Mouse (Mus musculus) liver, postnatal 0 days (tissue): ENCODE results near the gene Acaa1a. TPM values are rescaled to one million over a fixed set of nuclear protein-coding genes. Genes with fewer than 3 reads are reported as not detected.

Experiments used
- ATAC-seq: fragments of 200-750 bp; cut with Nextera tagmentation; 2 replicates; pipeline ENCODE4 v1.8.0; 2017; ENCODE audit warnings: mild to moderate bottlenecking, moderate library complexity
- DNase-seq: peaks from one replicate; pipeline ENCODE4 v3.0.0-alpha.2; 2016
- H3K27ac ChIP-seq: fragments of 300-500 bp; sonication (generic); 2 replicates; pipeline ENCODE4 v1.5.1; 2014; ENCODE audit warnings: antibody characterized with exemption, moderate library complexity, mild to moderate bottlenecking, low read depth
- H3K27me3 ChIP-seq: fragments of 300-500 bp; sonication (generic); 2 replicates; pipeline ENCODE4 v1.6.1; 2014; ENCODE audit warnings: low read length, control low read depth, mixed read lengths; ENCODE audit not compliant: insufficient read depth
- H3K36me3 ChIP-seq: fragments of 300-500 bp; sonication (generic); replicated peaks from 2 replicates; pipeline ENCODE4 v1.6.1; 2014; ENCODE audit warnings: mild to moderate bottlenecking, control low read depth, low read length, moderate library complexity, mixed read lengths; ENCODE audit not compliant: insufficient read depth
- H3K4me1 ChIP-seq: fragments of 300-500 bp; sonication (generic); 2 replicates; pipeline ENCODE4 v1.6.1; 2014; ENCODE audit warnings: antibody characterized with exemption, mild to moderate bottlenecking, control low read depth; ENCODE audit not compliant: insufficient read depth
- H3K4me2 ChIP-seq: fragments of 300-500 bp; sonication (generic); 2 replicates; pipeline ENCODE4 v1.6.1; 2014; ENCODE audit warnings: low read depth, mild to moderate bottlenecking, low read length, moderate library complexity, mixed read lengths
- H3K4me3 ChIP-seq: fragments of 300-500 bp; sonication (generic); 2 replicates; pipeline ENCODE4 v1.5.1; 2014; ENCODE audit warnings: low read depth, low read length
- H3K9ac ChIP-seq: fragments of 300-500 bp; sonication (generic); replicated peaks from 2 replicates; pipeline ENCODE4 v1.6.1; 2014; ENCODE audit warnings: mild to moderate bottlenecking, moderate library complexity
- H3K9me3 ChIP-seq: fragments of 300-500 bp; sonication (generic); 2 replicates; pipeline ENCODE4 v1.6.1; 2016; ENCODE audit warnings: mild to moderate bottlenecking, control low read depth, low read length, mixed read lengths
- CTCF ChIP-seq: sonication (generic); IDR thresholded peaks from 2 replicates; pipeline ENCODE4 v1.5.1; 2016; ENCODE audit warnings: antibody characterized with exemption, low read depth
- EP300 ChIP-seq: IDR thresholded peaks from 2 replicates; pipeline ENCODE4 v1.6.1; 2016; ENCODE audit warnings: antibody characterized with exemption, low read depth, mild to moderate bottlenecking
- WGBS: fragments of 180-500 bp; shearing (Covaris S2); extraction: QIAGEN DNeasy Blood & Tissue Kit; methylation state at CpG from one replicate; pipeline ENCODE4 v1.1.7; 2014; ENCODE audit not compliant: insufficient replicate concordance; 5-methylcytosine and 5-hydroxymethylcytosine counted together
- polyA plus RNA-seq: library from polyadenylated mRNA; unstranded; fragments of >200 nt; fragmentation: Nextera tagmentation; extraction: Ambion mirVana; gene quantifications from 2 replicates; pipeline ENCODE4 v1.2.1, GENCODE M21; 2015

Acaa1a gene
- polyA plus RNA-seq, 1 experiment from 2014 or later = 132 TPM

DNA sequence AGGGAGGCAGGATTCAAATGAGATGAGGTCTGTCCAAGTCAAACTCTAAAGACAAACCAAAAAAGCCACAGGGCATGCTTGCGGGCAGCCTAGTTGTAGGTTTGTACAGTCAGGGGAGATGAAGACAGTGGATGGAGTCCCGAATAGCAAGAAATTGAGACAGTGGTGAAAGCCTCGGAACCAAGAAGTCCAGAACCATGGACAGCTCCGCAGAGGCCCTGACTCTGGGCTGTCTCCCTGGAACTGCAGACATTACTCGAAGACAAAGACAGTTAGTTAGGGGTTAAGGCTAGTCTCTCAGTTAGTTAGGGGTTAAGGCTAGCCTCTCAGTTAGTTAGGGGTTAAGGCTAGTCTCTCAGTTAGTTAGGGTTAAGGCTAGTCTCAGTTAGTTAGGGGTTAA is 49.5 kb downstream of the Acaa1a start:
- no peak overlapping the region for H3K27ac ChIP-seq
- no peaks in the 10 kb centered on the region for H3K9me3 ChIP-seq
- peak; percentile 34 for DNase-seq
- WGBS = 55% methylated on average over 5 of the region's 5 CpGs
- no peaks in the 10 kb centered on the region for H3K4me1 ChIP-seq
- TF ChIP-seq EP300 (no peak), CTCF (no peak)
- no peak overlapping the region for H3K4me3 ChIP-seq
- no peak overlapping the region for H3K9ac ChIP-seq
- H3K27me3 ChIP-seq = no peaks in the 10 kb centered on the region
- no peak overlapping the region for H3K4me2 ChIP-seq
- H3K36me3 ChIP-seq = no peaks in the 10 kb centered on the region
- no peak for ATAC-seq

DNA sequence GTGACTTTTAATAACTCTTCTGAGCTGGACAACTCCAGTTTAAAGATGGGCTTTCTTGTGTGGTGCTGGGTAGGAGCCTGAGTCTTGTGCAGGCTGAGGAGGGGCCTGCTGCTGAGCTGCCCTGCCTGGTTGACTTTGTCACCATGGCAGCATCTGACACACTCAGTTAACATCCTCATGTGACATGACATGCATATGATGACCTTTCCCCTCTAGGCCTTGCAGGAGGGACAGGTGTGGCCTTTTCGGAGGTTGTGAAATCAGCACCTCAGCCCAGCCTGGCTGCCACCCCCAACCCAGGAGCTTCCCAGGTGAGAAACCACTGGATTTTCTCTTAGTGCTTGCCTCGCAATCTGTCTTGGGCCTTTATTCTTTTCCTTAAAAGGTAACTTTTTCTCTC is 50.7 kb downstream of the Acaa1a start:
- no peaks in the 10 kb centered on the region for H3K27me3 ChIP-seq
- peak; percentile 90 for ATAC-seq
- TF ChIP-seq CTCF = no peak
- no peak for TF ChIP-seq EP300
- H3K4me2 ChIP-seq = no peak overlapping the region
- H3K4me3 ChIP-seq = no peak overlapping the region
- H3K9ac ChIP-seq = no peak overlapping the region
- WGBS = 63% methylated on average over 2 of the region's 2 CpGs
- no peaks in the 10 kb centered on the region for H3K4me1 ChIP-seq
- no peak overlapping the region for H3K27ac ChIP-seq
- no peak for DNase-seq
- no peaks in the 10 kb centered on the region for H3K9me3 ChIP-seq
- H3K36me3 ChIP-seq = no peaks in the 10 kb centered on the region

DNA sequence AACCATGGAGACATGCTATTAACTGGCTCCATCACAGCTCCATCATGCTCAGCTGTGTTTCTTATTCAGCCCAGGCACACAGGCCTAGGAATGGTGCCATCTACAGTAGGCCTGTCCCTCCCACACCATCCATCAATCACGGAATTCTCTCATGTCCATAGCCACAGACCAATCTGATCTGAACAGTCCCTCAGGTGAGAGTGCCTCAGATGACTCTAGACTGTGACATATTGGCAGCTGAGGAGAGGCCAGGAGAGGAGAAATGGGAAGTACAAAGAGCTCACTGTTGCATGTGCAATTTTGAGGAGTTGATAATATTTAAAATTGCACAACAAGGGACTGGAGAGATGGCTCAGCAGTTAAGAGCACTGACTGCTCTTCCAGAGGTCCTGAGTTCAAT is 55.3 kb downstream of the Acaa1a start:
- H3K4me2 ChIP-seq = no peak overlapping the region
- no peaks in the 10 kb centered on the region for H3K36me3 ChIP-seq
- no peak overlapping the region for H3K27ac ChIP-seq
- WGBS = 63% methylated on average over 1 of the region's 1 CpGs
- H3K4me3 ChIP-seq = no peak overlapping the region
- TF ChIP-seq EP300 (no peak), CTCF (no peak)
- no peaks in the 10 kb centered on the region for H3K4me1 ChIP-seq
- DNase-seq (no peak), ATAC-seq (no peak)
- no peak overlapping the region for H3K9ac ChIP-seq
- no peaks in the 10 kb centered on the region for H3K27me3 ChIP-seq
- H3K9me3 ChIP-seq = no peaks in the 10 kb centered on the region

Other genes with a start within 250 kb of the Acaa1a start
- gene Plcd1, start 246.2 kb upstream of the Acaa1a start, polyA plus RNA-seq = 0.85 and 1.1 TPM in 2 replicates
- gene Dlec1, start 237.2 kb upstream of the Acaa1a start, polyA plus RNA-seq = 0.05 TPM in 2 replicates
- gene Acaa1b, start 182.6 kb upstream of the Acaa1a start, polyA plus RNA-seq = 496 and 544 TPM in 2 replicates
- not detected in 2 replicates for gene Gm47289, start 180.5 kb upstream of the Acaa1a start, polyA plus RNA-seq
- gene Slc22a13, start 130.6 kb upstream of the Acaa1a start, polyA plus RNA-seq = not detected in 2 replicates
- 3.8 and 4.1 TPM in 2 replicates for gene Oxsr1, start 17.2 kb upstream of the Acaa1a start, polyA plus RNA-seq
- gene Myd88, start 1.7 kb downstream of the Acaa1a start, polyA plus RNA-seq = 15.6 and 16.7 TPM in 2 replicates
- gene Xylb, start 17.7 kb downstream of the Acaa1a start, polyA plus RNA-seq = 8.2 and 9.2 TPM in 2 replicates
- gene Slc22a14, start 25.9 kb downstream of the Acaa1a start, polyA plus RNA-seq = not detected in 2 replicates
- 2.2 and 4.1 TPM in 2 replicates for gene Acvr2b, start 62.4 kb downstream of the Acaa1a start, polyA plus RNA-seq
- 3.0 and 3.8 TPM in 2 replicates for gene Exog, start 105.3 kb downstream of the Acaa1a start, polyA plus RNA-seq
- 0.01 TPM in 2 replicates for gene Scn5a, start 239.3 kb downstream of the Acaa1a start, polyA plus RNA-seq